Mouse (Mus musculus) limb, embryonic 15.5 days (tissue): Measurements from ENCODE around the gene Aggf1. TPM values are rescaled to one million over a fixed set of nuclear protein-coding genes. Genes with fewer than 3 reads are reported as not detected.

Experiments used
- ATAC-seq: fragments of 200-750 bp; cut with Nextera tagmentation; 2 replicates; pipeline ENCODE4 v1.8.0; 2017; ENCODE audit warnings: low read depth, moderate TSS enrichment; ENCODE audit not compliant: insufficient number of reproducible peaks, low FRiP score, low TSS enrichment
- H3K27ac ChIP-seq: fragments of 300-500 bp; sonication (generic); 2 replicates; pipeline ENCODE4 v1.5.1; 2015; ENCODE audit warnings: moderate library complexity, mild to moderate bottlenecking, inconsistent platforms
- H3K27me3 ChIP-seq: fragments of 300-500 bp; sonication (generic); 2 replicates; pipeline ENCODE4 v1.6.1; 2015; ENCODE audit warnings: inconsistent platforms
- H3K36me3 ChIP-seq: fragments of 300-500 bp; sonication (generic); 2 replicates; pipeline ENCODE4 v1.6.1; 2015; ENCODE audit warnings: inconsistent platforms
- H3K4me1 ChIP-seq: fragments of 300-500 bp; sonication (generic); 2 replicates; pipeline ENCODE4 v1.6.1; 2015; ENCODE audit warnings: inconsistent platforms
- H3K4me2 ChIP-seq: fragments of 300-500 bp; sonication (generic); 2 replicates; pipeline ENCODE4 v1.6.1; 2015; ENCODE audit warnings: mild to moderate bottlenecking, inconsistent platforms
- H3K4me3 ChIP-seq: fragments of 300-500 bp; sonication (generic); 2 replicates; pipeline ENCODE4 v1.5.1; 2015; ENCODE audit warnings: mild to moderate bottlenecking, inconsistent platforms
- H3K9ac ChIP-seq: fragments of 300-500 bp; sonication (generic); 2 replicates; pipeline ENCODE4 v1.6.1; 2015; ENCODE audit warnings: inconsistent platforms
- H3K9me3 ChIP-seq: fragments of 300-500 bp; sonication (generic); 2 replicates; pipeline ENCODE4 v1.6.1; 2016; ENCODE audit warnings: inconsistent platforms
- WGBS: fragments of 180-500 bp; shearing (Covaris S2); methylation state at CpG from one replicate; pipeline ENCODE4 v1.1.7; 2015; 5-methylcytosine and 5-hydroxymethylcytosine counted together
- polyA plus RNA-seq: library from polyadenylated mRNA; unstranded; fragments of >200 nt; fragmentation: Nextera tagmentation; extraction: Ambion mirVana; gene quantifications from 2 replicates; pipeline ENCODE4 v1.2.1, GENCODE M21; 2015

The Aggf1 gene
- polyA plus RNA-seq, 1 experiment from 2014 or later: 30.8 TPM

- peak overlapping the region; percentile 99 for H3K4me3 ChIP-seq
- peaks cover 6% of the 10 kb centered on the region for H3K36me3 ChIP-seq
- no peak for ATAC-seq
- H3K9me3 ChIP-seq: no peaks in the 10 kb centered on the region
- no peaks in the 10 kb centered on the region for H3K27me3 ChIP-seq
- H3K9ac ChIP-seq: peak overlapping the region; percentile 95; the same call in 1 of the 2 replicates
- peak overlapping the region; percentile 43 for H3K4me2 ChIP-seq
- H3K27ac ChIP-seq: peak overlapping the region; percentile 68
- 26% methylated on average over 6 of the region's 6 CpGs for WGBS
- H3K4me1 ChIP-seq: peaks cover 10% of the 10 kb centered on the region
These were observed 382 bp upstream of the Aggf1 start for GRCm38 (mm10) chr13:95375554-95375914.

GRCm38 (mm10) chr13:95366356-95366755 is 8.8 kb downstream of the Aggf1 start:
- Histone ChIP-seq H3K4me1 (no peaks in the 10 kb centered on the region), H3K4me2 (no peak overlapping the region), H3K9me3 (no peaks in the 10 kb centered on the region), H3K36me3 (peaks cover 80% of the 10 kb centered on the region), H3K9ac (no peak overlapping the region), H3K4me3 (no peak overlapping the region), H3K27ac (no peak overlapping the region), H3K27me3 (no peaks in the 10 kb centered on the region)
- ATAC-seq: no peak
- 88% methylated on average over 8 of the region's 8 CpGs for WGBS

GRCm38 (mm10) chr13:95363440-95363839 is 11.7 kb downstream of the Aggf1 start:
- no peak overlapping the region for H3K4me2 ChIP-seq
- no peak overlapping the region for H3K27ac ChIP-seq
- no peak for ATAC-seq
- H3K4me3 ChIP-seq: no peak overlapping the region
- WGBS: 89% methylated on average over 4 of the region's 4 CpGs
- H3K9me3 ChIP-seq: no peaks in the 10 kb centered on the region
- no peaks in the 10 kb centered on the region for H3K4me1 ChIP-seq
- no peak overlapping the region for H3K9ac ChIP-seq
- H3K27me3 ChIP-seq: no peaks in the 10 kb centered on the region
- peaks cover 78% of the 10 kb centered on the region for H3K36me3 ChIP-seq

- H3K4me3 ChIP-seq: no peak overlapping the region
- no peak overlapping the region for H3K27ac ChIP-seq
- H3K4me2 ChIP-seq: no peak overlapping the region
- ATAC-seq: no peak
- no peak overlapping the region for H3K9ac ChIP-seq
- whole genome bisulfite sequencing: 89% methylated on average over 2 of the region's 2 CpGs
- peaks cover 87% of the 10 kb centered on the region for H3K36me3 ChIP-seq
- H3K4me1 ChIP-seq: no peaks in the 10 kb centered on the region
- no peaks in the 10 kb centered on the region for H3K9me3 ChIP-seq
- H3K27me3 ChIP-seq: no peaks in the 10 kb centered on the region
These were observed 16.9 kb downstream of the Aggf1 start for GRCm38 (mm10) chr13:95358223-95358622.

- ATAC-seq: 0 out of 2 replicates have a peak, but pooled peaks have one; percentile 40
- H3K9ac ChIP-seq: no peak overlapping the region
- no peaks in the 10 kb centered on the region for H3K9me3 ChIP-seq
- H3K4me1 ChIP-seq: no peaks in the 10 kb centered on the region
- no peak overlapping the region for H3K27ac ChIP-seq
- no peaks in the 10 kb centered on the region for H3K27me3 ChIP-seq
- H3K36me3 ChIP-seq: peaks cover 38% of the 10 kb centered on the region
- H3K4me2 ChIP-seq: no peak overlapping the region
- H3K4me3 ChIP-seq: no peak overlapping the region
- 93% methylated on average over 3 of the region's 3 CpGs for WGBS
These were observed 26.7 kb downstream of the Aggf1 start for GRCm38 (mm10) chr13:95348476-95348875.

DNA sequence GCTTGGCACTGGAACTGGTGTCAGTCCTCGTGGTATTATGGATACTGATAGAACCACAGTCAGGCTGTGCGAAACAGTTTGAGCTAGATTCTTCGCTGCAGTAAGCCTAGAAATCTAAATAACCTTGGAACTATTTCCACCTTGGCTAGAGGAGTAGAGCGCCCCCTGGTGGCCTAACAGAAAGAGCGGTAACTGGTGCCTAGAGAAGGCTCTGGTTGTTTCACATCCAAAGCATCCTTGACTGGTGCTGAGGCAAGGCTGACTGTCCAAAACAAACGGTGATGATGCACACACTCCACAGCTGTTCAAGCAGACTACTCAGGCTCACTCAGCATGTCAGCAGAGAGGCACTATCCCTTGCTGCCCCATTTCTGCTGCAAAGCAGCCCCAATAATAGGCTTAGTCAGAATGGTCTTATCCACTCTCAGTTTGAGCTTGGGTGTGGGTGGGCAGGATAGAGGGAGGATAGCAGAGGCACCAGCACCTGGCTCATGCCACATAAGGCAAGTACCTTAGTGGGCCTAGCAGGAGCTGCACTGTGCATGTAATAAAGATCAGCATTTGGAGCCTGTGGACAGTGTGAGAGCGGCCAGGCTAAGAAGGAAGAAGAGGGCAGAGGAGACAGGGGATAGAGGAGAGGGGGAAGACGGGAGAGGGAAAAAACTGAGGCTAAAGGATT is 28.0 kb downstream of the Aggf1 start:
- H3K4me2 ChIP-seq: no peak overlapping the region
- no peak overlapping the region for H3K27ac ChIP-seq
- WGBS: 29% methylated on average over 8 of the region's 8 CpGs
- no peak for ATAC-seq
- H3K36me3 ChIP-seq: peaks cover 28% of the 10 kb centered on the region
- H3K27me3 ChIP-seq: no peaks in the 10 kb centered on the region
- H3K9me3 ChIP-seq: no peaks in the 10 kb centered on the region
- no peak overlapping the region for H3K4me3 ChIP-seq
- H3K4me1 ChIP-seq: no peaks in the 10 kb centered on the region
- no peak overlapping the region for H3K9ac ChIP-seq

- WGBS: 76% methylated on average over 6 of the region's 6 CpGs
- Histone ChIP-seq H3K36me3 (peaks cover 21% of the 10 kb centered on the region), H3K4me3 (no peak overlapping the region), H3K27ac (no peak overlapping the region), H3K9me3 (no peaks in the 10 kb centered on the region), H3K4me1 (no peaks in the 10 kb centered on the region), H3K4me2 (no peak overlapping the region), H3K9ac (no peak overlapping the region), H3K27me3 (no peaks in the 10 kb centered on the region)
- no peak for ATAC-seq
These were observed 29.3 kb downstream of the Aggf1 start for GRCm38 (mm10) chr13:95345869-95346268.

DNA sequence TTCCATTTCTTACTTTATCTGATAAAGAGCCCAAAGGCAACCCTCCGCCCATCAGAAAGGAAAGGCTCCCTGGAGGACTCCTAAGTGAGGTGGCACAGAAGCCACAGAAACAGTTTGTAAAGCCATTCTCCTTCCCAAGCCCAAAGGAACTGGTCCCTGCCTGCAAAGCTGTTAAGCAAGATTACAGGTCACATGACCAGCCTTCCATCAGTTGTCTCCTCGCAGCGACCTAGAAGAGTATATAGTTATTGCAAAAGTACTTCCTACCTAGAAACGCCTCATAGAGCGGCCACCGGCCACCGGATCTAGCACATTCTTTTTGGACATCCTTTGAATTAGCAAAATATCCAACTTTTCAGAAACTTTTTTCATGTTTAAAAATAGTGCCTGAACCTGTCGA is 31.7 kb downstream of the Aggf1 start:
- Histone ChIP-seq H3K9ac (no peak overlapping the region), H3K27ac (no peak overlapping the region), H3K9me3 (no peaks in the 10 kb centered on the region), H3K36me3 (peaks cover 26% of the 10 kb centered on the region), H3K4me2 (no peak overlapping the region), H3K27me3 (no peaks in the 10 kb centered on the region), H3K4me1 (no peaks in the 10 kb centered on the region), H3K4me3 (no peak overlapping the region)
- WGBS: 78% methylated on average over 8 of the region's 8 CpGs
- ATAC-seq: no peak

DNA sequence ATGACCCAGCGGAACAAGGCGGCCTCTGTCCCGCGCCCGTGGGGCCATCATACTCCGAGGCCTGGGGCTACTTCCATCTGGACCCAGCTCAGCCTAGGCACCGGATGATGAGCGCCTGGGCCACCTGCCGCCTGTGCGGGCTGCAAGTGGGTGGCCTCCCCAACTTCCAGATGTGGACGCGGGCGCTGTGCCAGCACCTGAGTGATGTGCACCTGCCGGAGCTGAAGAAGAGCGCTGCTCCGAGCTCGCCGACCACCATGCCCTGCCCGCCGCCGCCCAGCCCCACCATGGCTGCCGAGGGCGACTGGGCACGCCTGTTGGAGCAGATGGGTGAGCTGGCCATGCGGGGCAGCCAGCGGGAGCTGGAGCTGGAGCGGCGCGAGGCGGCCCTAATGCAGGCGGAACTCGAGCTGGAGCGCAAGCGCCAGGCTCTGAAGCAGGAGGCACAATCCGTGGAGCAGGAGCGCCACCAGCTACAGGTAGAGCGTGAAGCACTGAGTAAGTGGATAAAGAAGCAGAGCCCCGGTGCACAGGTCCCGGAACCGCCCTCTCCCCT is 39.0 kb downstream of the Aggf1 start:
- Histone ChIP-seq H3K36me3 (peaks cover 53% of the 10 kb centered on the region), H3K4me1 (peaks cover 6% of the 10 kb centered on the region; the same call in 1 of the 2 replicates), H3K27ac (no peak overlapping the region), H3K9ac (no peak overlapping the region), H3K9me3 (no peaks in the 10 kb centered on the region), H3K4me2 (no peak overlapping the region), H3K4me3 (no peak overlapping the region), H3K27me3 (no peaks in the 10 kb centered on the region)
- WGBS: 77% methylated on average over 40 of the region's 40 CpGs
- peak; percentile 32; the same call in 1 of the 2 replicates for ATAC-seq

GRCm38 (mm10) chr13:95332086-95332899 is 42.9 kb downstream of the Aggf1 start:
- Histone ChIP-seq H3K4me1 (peaks cover 25% of the 10 kb centered on the region), H3K9ac (no peak overlapping the region), H3K9me3 (no peaks in the 10 kb centered on the region), H3K27ac (peak overlapping the region; percentile 24; the same call in 1 of the 2 replicates), H3K27me3 (no peaks in the 10 kb centered on the region), H3K4me2 (no peak overlapping the region), H3K36me3 (peaks cover 20% of the 10 kb centered on the region), H3K4me3 (no peak overlapping the region)
- 74% methylated on average over 11 of the region's 11 CpGs for WGBS
- 0 out of 2 replicates have a peak, but pooled peaks have one; percentile 46 for ATAC-seq

- no peak overlapping the region for H3K9ac ChIP-seq
- H3K4me2 ChIP-seq: no peak overlapping the region
- ATAC-seq: no peak
- H3K36me3 ChIP-seq: peaks cover 7% of the 10 kb centered on the region; the same call in 1 of the 2 replicates
- no peak overlapping the region for H3K27ac ChIP-seq
- no peaks in the 10 kb centered on the region for H3K27me3 ChIP-seq
- 59% methylated on average over 11 of the region's 11 CpGs for WGBS
- H3K4me1 ChIP-seq: peaks cover 34% of the 10 kb centered on the region
- H3K4me3 ChIP-seq: no peak overlapping the region
- no peaks in the 10 kb centered on the region for H3K9me3 ChIP-seq
These were observed 44.6 kb downstream of the Aggf1 start for GRCm38 (mm10) chr13:95330507-95330906.

GRCm38 (mm10) chr13:95328767-95329166 is 46.4 kb downstream of the Aggf1 start:
- Histone ChIP-seq H3K9ac (no peak overlapping the region), H3K27me3 (no peaks in the 10 kb centered on the region), H3K9me3 (no peaks in the 10 kb centered on the region), H3K4me1 (peaks cover 34% of the 10 kb centered on the region), H3K4me3 (no peak overlapping the region), H3K27ac (no peak overlapping the region), H3K36me3 (no peaks in the 10 kb centered on the region), H3K4me2 (no peak overlapping the region)
- 72% methylated on average over 11 of the region's 11 CpGs for WGBS
- no peak for ATAC-seq
